Mouse (Mus musculus) heart, embryonic 12.5 days (tissue): ENCODE data around the gene Fchsd2. TPM values are rescaled to one million over a fixed set of nuclear protein-coding genes. Genes with fewer than 3 reads are reported as not detected.
A peak's percentile ranks its signal among the peaks of the same experiment; 100 is the strongest.

Experiments used
- ATAC-seq: fragments of 200-750 bp; cut with Nextera tagmentation; 2 replicates; pipeline ENCODE4 v1.8.0; 2017; ENCODE audit warnings: moderate TSS enrichment, moderate library complexity; ENCODE audit not compliant: insufficient number of reproducible peaks, low FRiP score
- H3K27ac ChIP-seq: fragments of 300-500 bp; sonication (generic); 2 replicates; pipeline ENCODE4 v1.5.1; 2016; ENCODE audit warnings: mild to moderate bottlenecking, moderate library complexity; ENCODE audit not compliant: poor library complexity, severe bottlenecking
- H3K27me3 ChIP-seq: fragments of 300-500 bp; sonication (generic); replicated peaks from 2 replicates; pipeline ENCODE4 v1.6.1; 2016; ENCODE audit warnings: mild to moderate bottlenecking, moderate library complexity
- H3K36me3 ChIP-seq: fragments of 300-500 bp; sonication (generic); 2 replicates; pipeline ENCODE4 v1.6.1; 2016; ENCODE audit warnings: mild to moderate bottlenecking, moderate library complexity
- H3K4me1 ChIP-seq: fragments of 300-500 bp; sonication (generic); replicated peaks from 2 replicates; pipeline ENCODE4 v1.6.1; 2016; ENCODE audit warnings: mild to moderate bottlenecking
- H3K4me2 ChIP-seq: fragments of 300-500 bp; sonication (generic); 2 replicates; pipeline ENCODE4 v1.6.1; 2016; ENCODE audit warnings: mild to moderate bottlenecking, moderate library complexity
- H3K4me3 ChIP-seq: fragments of 300-500 bp; sonication (generic); 2 replicates; pipeline ENCODE4 v1.5.1; 2016; ENCODE audit warnings: mild to moderate bottlenecking
- H3K9ac ChIP-seq: fragments of 300-500 bp; sonication (generic); 2 replicates; pipeline ENCODE4 v1.6.1; 2016; ENCODE audit warnings: mild to moderate bottlenecking, moderate library complexity
- H3K9me3 ChIP-seq: fragments of 300-500 bp; sonication (generic); replicated peaks from 2 replicates; pipeline ENCODE4 v1.6.1; 2016; ENCODE audit warnings: mild to moderate bottlenecking, moderate library complexity
- WGBS: fragments of 180-500 bp; shearing (Covaris S2); methylation state at CpG from one replicate; pipeline ENCODE4 v1.1.7; 2016; 5-methylcytosine and 5-hydroxymethylcytosine counted together
- polyA plus RNA-seq: library from polyadenylated mRNA; unstranded; fragments of >200 nt; fragmentation: Nextera tagmentation; extraction: Ambion mirVana; gene quantifications from 2 replicates; pipeline ENCODE4 v1.2.1, GENCODE M21; 2016

Gene Fchsd2
- polyA plus RNA-seq, 1 experiment from 2014 or later, result 18.7 TPM

DNA sequence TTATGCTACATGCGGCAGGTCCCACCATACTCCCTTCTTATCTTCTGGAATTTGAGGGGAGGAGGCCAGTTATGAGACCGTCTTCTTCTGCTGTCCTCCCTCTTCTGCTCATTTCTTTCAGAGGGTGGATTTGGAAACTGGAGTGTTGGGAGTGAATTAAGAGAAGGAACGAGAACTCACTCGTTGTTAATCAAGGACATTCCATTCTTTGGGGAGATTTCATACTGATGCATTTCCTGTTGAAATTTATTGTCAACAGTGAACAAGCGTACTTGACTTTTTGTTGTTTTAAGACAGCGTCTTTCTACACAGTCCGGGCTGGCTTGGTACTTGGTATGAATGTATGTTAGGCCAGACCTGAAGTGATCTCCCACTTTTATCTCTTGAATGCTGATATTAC is 26.7 kb downstream of the Fchsd2 start:
- Histone ChIP-seq H3K9me3 (no peaks in the 10 kb centered on the region), H3K4me1 (peaks cover 3% of the 10 kb centered on the region; the same call in 1 of the 2 replicates), H3K4me3 (no peak overlapping the region), H3K27me3 (no peaks in the 10 kb centered on the region), H3K9ac (no peak overlapping the region), H3K27ac (no peak overlapping the region), H3K4me2 (no peak overlapping the region), H3K36me3 (peaks cover 49% of the 10 kb centered on the region)
- ATAC-seq, result no peak
- WGBS, result 71% methylated on average over 7 of the region's 7 CpGs

DNA sequence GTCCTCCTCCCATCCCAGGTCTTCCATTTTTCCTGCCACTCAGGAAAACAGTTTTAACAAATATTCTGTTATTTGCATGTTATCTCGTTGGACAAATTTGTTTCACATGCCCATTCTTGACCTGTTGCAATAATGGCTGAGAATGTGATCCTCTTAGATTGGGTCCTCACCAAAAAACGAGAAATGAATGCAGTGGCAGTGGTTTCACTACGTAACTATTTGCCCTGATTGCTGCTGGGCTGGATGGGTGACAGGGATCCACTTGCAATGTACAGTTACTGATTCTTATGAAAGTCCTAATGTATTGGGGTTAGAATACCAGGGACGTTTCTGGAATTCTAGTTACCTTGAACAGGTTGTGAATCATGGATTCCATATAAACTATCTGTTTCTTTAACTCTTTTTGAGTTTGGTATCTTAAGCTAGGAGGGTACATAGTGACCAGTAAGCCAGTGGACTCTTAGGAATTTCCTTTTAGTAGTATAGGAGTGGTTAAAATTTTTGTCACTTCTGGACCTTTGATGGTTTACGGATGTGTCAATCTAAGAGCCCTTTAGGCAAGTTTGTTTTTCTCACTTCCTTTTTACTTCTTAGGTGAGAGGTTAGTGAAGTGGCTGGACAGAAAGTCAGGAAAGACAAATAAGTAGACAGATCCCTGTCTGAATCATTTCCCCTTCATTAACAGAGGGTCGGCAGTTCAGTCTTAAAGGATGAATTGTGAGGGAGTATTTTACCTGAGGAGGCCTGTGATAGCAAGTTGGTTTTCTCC is 31.1 kb downstream of the Fchsd2 start:
- H3K4me3 ChIP-seq, result no peak overlapping the region
- H3K4me1 ChIP-seq, result peaks cover 12% of the 10 kb centered on the region
- no peak overlapping the region for H3K4me2 ChIP-seq
- 74% methylated on average over 6 of the region's 6 CpGs for WGBS
- no peaks in the 10 kb centered on the region for H3K27me3 ChIP-seq
- no peak for ATAC-seq
- no peak overlapping the region for H3K9ac ChIP-seq
- no peaks in the 10 kb centered on the region for H3K9me3 ChIP-seq
- H3K36me3 ChIP-seq, result peaks cover 17% of the 10 kb centered on the region; the same call in 1 of the 2 replicates
- H3K27ac ChIP-seq, result no peak overlapping the region

DNA sequence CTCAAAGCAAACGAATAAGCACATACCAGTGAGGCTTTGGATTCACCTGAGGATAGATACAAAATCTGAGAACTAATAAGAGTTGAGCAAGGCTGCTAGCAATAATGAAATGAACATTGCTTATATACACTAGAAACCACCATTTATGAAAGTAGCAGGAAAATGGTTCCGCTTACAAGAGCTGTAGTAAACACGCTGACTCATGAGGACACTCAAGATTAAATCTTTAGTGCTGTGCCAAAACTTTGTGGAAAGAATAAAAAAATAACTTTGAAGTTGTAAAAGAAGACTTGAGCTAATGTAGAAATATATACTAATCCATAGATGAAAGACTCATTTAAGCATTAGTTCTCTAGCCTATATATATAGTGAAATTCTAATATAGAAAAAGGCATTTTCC is 35.1 kb downstream of the Fchsd2 start:
- Histone ChIP-seq H3K4me3 (no peak overlapping the region), H3K4me2 (no peak overlapping the region), H3K9ac (no peak overlapping the region), H3K36me3 (no peaks in the 10 kb centered on the region), H3K27me3 (no peaks in the 10 kb centered on the region), H3K27ac (no peak overlapping the region), H3K4me1 (peaks cover 8% of the 10 kb centered on the region; the same call in 1 of the 2 replicates), H3K9me3 (no peaks in the 10 kb centered on the region)
- ATAC-seq, result no peak
- 69% methylated on average over 3 of the region's 3 CpGs for WGBS

DNA sequence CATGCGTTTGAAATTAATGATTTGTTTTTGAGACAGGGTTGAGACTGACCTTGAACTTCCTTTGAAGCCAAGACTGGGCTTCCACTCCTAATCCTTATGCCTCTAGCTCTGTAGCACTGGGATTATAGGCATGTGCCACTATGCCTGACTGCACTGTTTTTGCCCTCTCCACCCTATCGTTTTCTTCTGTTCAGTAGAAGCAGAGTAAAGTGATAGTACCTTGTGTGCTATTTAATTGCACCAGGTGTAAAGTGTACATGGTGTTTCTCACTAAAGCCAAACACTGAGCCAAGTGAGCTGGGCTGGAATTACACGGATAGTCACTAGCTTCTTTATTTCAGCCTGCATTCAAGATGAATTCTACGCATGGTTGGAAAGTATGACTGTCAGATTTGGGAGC is 35.9 kb downstream of the Fchsd2 start:
- no peak overlapping the region for H3K9ac ChIP-seq
- no peak overlapping the region for H3K4me3 ChIP-seq
- H3K27me3 ChIP-seq, result no peaks in the 10 kb centered on the region
- no peak overlapping the region for H3K4me2 ChIP-seq
- peak overlapping the region; percentile 8; the same call in 1 of the 2 replicates for H3K27ac ChIP-seq
- H3K9me3 ChIP-seq, result no peaks in the 10 kb centered on the region
- no peaks in the 10 kb centered on the region for H3K36me3 ChIP-seq
- peaks cover 8% of the 10 kb centered on the region; the same call in 1 of the 2 replicates for H3K4me1 ChIP-seq
- ATAC-seq, result no peak
- WGBS, result 79% methylated on average over 4 of the region's 4 CpGs

DNA sequence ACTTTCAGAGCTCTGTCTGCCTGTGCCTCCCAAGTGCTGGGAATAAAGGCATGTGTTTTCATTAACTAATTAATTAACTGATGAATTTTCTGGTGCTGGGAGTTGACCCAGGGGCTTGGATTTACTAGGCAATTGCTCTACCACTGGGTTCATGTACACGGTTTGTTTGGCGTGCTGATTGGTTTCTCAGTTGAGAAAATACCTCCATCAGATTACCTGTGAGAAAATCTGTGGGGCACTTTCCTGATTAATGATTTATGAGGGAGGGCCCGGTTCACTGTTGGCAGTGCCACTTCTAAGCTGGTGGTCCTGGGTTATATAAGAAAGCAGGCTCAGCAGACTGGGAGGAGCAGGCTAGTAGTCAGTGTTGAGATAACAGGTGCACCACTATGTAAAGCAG is 38.0 kb downstream of the Fchsd2 start:
- ATAC-seq, result no peak
- H3K4me2 ChIP-seq, result no peak overlapping the region
- H3K4me1 ChIP-seq, result peaks cover 15% of the 10 kb centered on the region; the same call in 1 of the 2 replicates
- H3K27ac ChIP-seq, result no peak overlapping the region
- H3K27me3 ChIP-seq, result no peaks in the 10 kb centered on the region
- no peak overlapping the region for H3K9ac ChIP-seq
- WGBS, result 91% methylated on average over 3 of the region's 3 CpGs
- no peak overlapping the region for H3K4me3 ChIP-seq
- H3K36me3 ChIP-seq, result no peaks in the 10 kb centered on the region
- H3K9me3 ChIP-seq, result no peaks in the 10 kb centered on the region

DNA sequence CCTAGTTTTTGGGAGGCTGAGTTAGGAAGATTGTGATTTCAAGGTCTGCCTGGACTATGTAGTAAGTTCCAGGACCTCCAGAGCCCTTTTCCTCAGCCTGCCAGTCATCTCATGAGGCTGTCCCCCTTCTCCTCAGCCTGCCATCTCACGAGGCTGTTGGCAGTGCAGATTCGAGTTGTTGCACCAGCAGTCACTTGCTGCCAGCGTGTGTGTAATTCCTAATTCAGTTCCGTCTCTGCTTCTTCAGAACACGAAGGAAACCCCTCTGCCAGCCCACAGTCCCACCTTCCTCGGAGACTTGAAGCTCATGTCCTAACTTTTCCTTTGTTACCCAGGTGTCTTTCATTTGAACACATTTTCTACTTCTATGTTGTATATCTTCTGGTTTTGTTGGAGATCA is 38.6 kb downstream of the Fchsd2 start:
- ATAC-seq, result no peak
- Histone ChIP-seq H3K9me3 (no peaks in the 10 kb centered on the region), H3K36me3 (no peaks in the 10 kb centered on the region), H3K4me3 (no peak overlapping the region), H3K27ac (no peak overlapping the region), H3K9ac (no peak overlapping the region), H3K4me2 (no peak overlapping the region), H3K4me1 (peaks cover 15% of the 10 kb centered on the region; the same call in 1 of the 2 replicates), H3K27me3 (no peaks in the 10 kb centered on the region)
- WGBS, result 75% methylated on average over 6 of the region's 6 CpGs

DNA sequence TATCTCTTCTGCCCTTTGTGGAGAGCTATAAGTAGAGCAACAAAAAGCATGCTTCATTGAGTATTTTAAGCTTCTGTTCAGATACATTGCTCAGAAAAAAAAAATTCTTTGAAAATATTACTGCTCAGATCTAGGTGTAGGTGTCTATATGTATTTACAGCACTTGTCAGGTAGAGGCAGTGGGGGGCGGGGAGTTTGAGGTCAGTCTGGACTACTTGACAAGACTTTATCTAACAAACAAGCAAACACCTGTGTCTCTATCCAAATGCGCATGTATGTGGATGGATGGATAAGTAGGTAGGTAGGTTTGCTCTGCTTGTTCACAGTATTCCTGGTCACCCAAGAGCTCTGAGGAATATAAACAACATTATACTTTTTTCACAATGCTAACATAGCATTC is 40.9 kb downstream of the Fchsd2 start:
- Histone ChIP-seq H3K9ac (no peak overlapping the region), H3K9me3 (no peaks in the 10 kb centered on the region), H3K27ac (no peak overlapping the region), H3K36me3 (no peaks in the 10 kb centered on the region), H3K27me3 (no peaks in the 10 kb centered on the region), H3K4me3 (no peak overlapping the region), H3K4me1 (0 out of 2 replicates have a peak, but pooled peaks cover 8% of the 10 kb centered on the region), H3K4me2 (no peak overlapping the region)
- no peak for ATAC-seq
- 92% methylated on average over 2 of the region's 2 CpGs for WGBS

DNA sequence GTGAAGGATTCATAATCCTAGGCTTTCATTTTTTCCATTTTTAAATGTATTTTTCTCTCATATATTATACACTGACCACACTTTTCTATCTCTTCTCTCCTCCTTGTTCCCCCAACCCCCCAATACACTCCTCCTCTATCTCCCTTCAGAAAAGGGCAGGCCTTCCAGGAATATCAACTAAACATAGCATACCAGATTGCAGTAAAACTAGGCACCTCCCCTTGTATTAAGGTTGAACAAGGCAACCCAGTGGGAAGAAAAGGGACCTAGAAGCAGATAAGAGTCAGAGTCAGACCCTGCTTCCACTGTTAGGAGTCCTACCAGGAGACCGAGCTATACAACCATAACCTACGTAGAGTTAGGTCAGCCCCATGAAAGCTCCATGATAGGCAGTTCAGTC is 41.5 kb downstream of the Fchsd2 start:
- WGBS, result 87% methylated on average over 2 of the region's 2 CpGs
- Histone ChIP-seq H3K9ac (no peak overlapping the region), H3K36me3 (no peaks in the 10 kb centered on the region), H3K4me2 (no peak overlapping the region), H3K27me3 (no peaks in the 10 kb centered on the region), H3K27ac (no peak overlapping the region), H3K9me3 (no peaks in the 10 kb centered on the region), H3K4me1 (0 out of 2 replicates have a peak, but pooled peaks cover 9% of the 10 kb centered on the region), H3K4me3 (no peak overlapping the region)
- ATAC-seq, result no peak

DNA sequence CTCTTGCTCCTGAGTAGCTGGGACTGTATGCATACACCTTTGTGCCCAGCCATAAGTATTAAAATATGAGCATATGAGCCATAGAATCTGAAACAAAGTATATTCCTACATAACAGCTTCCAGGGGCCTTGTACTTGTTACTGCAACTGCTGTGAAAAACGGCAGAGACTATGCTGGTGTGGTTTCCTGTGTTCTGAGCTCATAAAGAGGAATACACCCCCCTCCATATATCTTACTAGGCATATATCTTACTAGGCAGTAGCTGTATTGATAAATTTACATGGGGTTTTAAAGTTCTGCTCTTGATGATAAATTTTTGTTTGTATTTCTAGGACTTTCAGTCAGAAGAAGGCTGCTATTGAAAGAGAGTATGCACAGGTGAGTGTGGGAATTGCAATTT is 46.2 kb downstream of the Fchsd2 start:
- H3K27ac ChIP-seq, result no peak overlapping the region
- H3K9ac ChIP-seq, result no peak overlapping the region
- no peaks in the 10 kb centered on the region for H3K9me3 ChIP-seq
- 0 out of 2 replicates have a peak, but pooled peaks cover 9% of the 10 kb centered on the region for H3K4me1 ChIP-seq
- no peaks in the 10 kb centered on the region for H3K27me3 ChIP-seq
- H3K4me2 ChIP-seq, result no peak overlapping the region
- no peak for ATAC-seq
- H3K36me3 ChIP-seq, result peaks cover 6% of the 10 kb centered on the region
- WGBS, result 59% methylated on average over 1 of the region's 1 CpGs
- no peak overlapping the region for H3K4me3 ChIP-seq

DNA sequence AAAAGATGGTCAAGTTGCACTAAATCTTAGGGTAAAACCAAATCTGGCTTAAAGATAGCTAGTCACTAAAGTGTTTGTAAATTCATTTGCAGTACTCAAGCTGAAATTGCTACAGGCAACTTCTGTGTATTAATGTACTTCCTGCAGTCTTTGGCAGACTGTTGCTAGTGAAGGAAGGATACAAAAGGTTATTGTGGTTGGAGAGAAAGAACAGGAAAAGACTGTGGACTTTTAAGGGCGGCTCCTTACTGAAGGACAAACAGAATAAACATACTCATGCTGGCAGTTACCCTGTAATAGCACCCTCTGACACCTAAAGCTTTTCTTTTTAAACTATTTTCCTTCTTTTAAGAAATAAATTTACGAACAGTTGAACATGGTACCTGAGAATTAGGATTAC is 50.2 kb downstream of the Fchsd2 start:
- Histone ChIP-seq H3K4me1 (peaks cover 6% of the 10 kb centered on the region; the same call in 1 of the 2 replicates), H3K36me3 (peaks cover 6% of the 10 kb centered on the region), H3K27me3 (no peaks in the 10 kb centered on the region), H3K9me3 (no peaks in the 10 kb centered on the region), H3K4me3 (no peak overlapping the region), H3K4me2 (no peak overlapping the region), H3K9ac (no peak overlapping the region), H3K27ac (no peak overlapping the region)
- no peak for ATAC-seq
- 66% methylated on average over 2 of the region's 2 CpGs for WGBS

DNA sequence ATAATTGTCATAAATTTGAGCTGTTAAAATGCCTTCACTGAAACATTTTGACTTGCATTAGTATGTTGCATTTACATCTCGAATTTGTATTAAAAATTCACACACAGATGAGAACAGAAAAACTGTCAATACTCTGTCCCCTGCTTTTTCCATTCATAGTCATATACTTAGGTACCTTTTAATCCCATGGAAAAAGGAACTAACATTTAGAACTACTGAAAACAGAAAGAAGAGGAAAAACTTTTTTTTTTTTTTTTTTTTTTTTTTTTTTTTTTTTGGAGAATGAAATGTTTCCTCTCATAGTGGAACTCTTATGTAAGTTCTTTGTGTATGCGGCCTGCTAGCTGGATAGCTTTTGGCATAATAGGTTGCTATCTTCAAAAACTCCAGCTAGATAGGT is 51.6 kb downstream of the Fchsd2 start:
- Histone ChIP-seq H3K9me3 (no peaks in the 10 kb centered on the region), H3K4me3 (no peak overlapping the region), H3K36me3 (peaks cover 6% of the 10 kb centered on the region), H3K4me2 (no peak overlapping the region), H3K4me1 (peaks cover 3% of the 10 kb centered on the region; the same call in 1 of the 2 replicates), H3K9ac (no peak overlapping the region), H3K27ac (no peak overlapping the region), H3K27me3 (no peaks in the 10 kb centered on the region)
- ATAC-seq, result no peak
- WGBS, result 75% methylated on average over 2 of the region's 2 CpGs

DNA sequence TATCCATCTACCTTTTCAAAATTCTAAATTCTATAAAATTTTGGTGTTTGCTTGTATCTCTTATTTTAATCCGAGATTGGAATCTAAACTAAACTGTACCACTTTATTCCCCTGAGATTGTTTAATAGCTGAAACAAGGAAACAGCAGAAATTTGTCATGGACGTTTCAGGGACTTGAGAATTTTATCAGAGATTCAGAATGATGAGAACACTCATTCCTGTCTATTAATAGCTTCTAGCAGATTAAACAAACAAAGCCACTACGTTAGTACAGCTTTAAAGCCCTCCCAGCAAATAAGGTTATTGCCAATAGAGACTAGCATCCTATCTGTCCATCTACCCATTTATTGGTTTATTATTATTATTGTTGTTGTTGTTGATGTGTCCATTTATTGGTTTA is 56.4 kb downstream of the Fchsd2 start:
- Histone ChIP-seq H3K36me3 (no peaks in the 10 kb centered on the region), H3K27me3 (no peaks in the 10 kb centered on the region), H3K4me1 (peaks cover 3% of the 10 kb centered on the region; the same call in 1 of the 2 replicates), H3K9me3 (no peaks in the 10 kb centered on the region), H3K4me3 (no peak overlapping the region), H3K9ac (no peak overlapping the region), H3K27ac (no peak overlapping the region), H3K4me2 (no peak overlapping the region)
- WGBS, result 38% methylated on average over 3 of the region's 3 CpGs
- no peak for ATAC-seq
